Mouse (Mus musculus) liver, embryonic 14.5 days (tissue): ENCODE measurements around the gene Plxna4. TPM values are rescaled to one million over a fixed set of nuclear protein-coding genes. Genes with fewer than 3 reads are reported as not detected.

Experiments used
- ATAC-seq: fragments of 200-750 bp; cut with Nextera tagmentation; 2 replicates; pipeline ENCODE4 v1.8.0; 2017; ENCODE audit warnings: moderate number of reproducible peaks, mild to moderate bottlenecking, moderate library complexity; ENCODE audit not compliant: insufficient read depth
- DNase-seq, 3 experiments: peaks; one replicate each; pipeline ENCODE4 v3.0.0-alpha.2; 2012 to 2013; ENCODE audit warnings: low read depth in 3 of 3, low spot score in 3 of 3
- H3K27ac ChIP-seq: fragments of 300-500 bp; sonication (generic); 2 replicates; pipeline ENCODE4 v1.5.1; 2014; ENCODE audit warnings: moderate library complexity, mild to moderate bottlenecking, control low read depth, inconsistent platforms
- H3K27me3 ChIP-seq: fragments of 300-500 bp; sonication (generic); 2 replicates; pipeline ENCODE4 v1.6.1; 2014; ENCODE audit warnings: mild to moderate bottlenecking, low read length, moderate library complexity; ENCODE audit not compliant: control insufficient read depth, insufficient read depth
- H3K36me3 ChIP-seq: fragments of 300-500 bp; sonication (generic); replicated peaks from 2 replicates; pipeline ENCODE4 v1.6.1; 2014; ENCODE audit warnings: low read depth; ENCODE audit not compliant: control insufficient read depth, insufficient read depth
- H3K4me1 ChIP-seq, 2 experiments: fragments of 200-500 bp in 1 of 2; fragments of 300-500 bp in 1 of 2; sonication (generic) in 1 of 2; replicated peaks; 2 replicates each; pipeline ENCODE4 v1.6.1; 2012 to 2014; ENCODE audit warnings: antibody characterized with exemption in 1 of 2, inconsistent platforms in 1 of 2, low read length in 1 of 2; ENCODE audit not compliant: control insufficient read depth in 2 of 2, insufficient read depth in 2 of 2
- H3K4me2 ChIP-seq: fragments of 300-500 bp; sonication (generic); 2 replicates; pipeline ENCODE4 v1.6.1; 2014; ENCODE audit warnings: low read depth, mild to moderate bottlenecking, control low read depth, moderate library complexity
- H3K4me3 ChIP-seq, 2 experiments: fragments of 200-500 bp in 1 of 2; fragments of 300-500 bp in 1 of 2; sonication (generic) in 1 of 2; 2 replicates each; pipeline ENCODE4 v1.5.1; 2012 to 2014; ENCODE audit warnings: low read depth in 2 of 2, low read length in 2 of 2, mild to moderate bottlenecking in 2 of 2, control low read depth in 1 of 2, inconsistent platforms in 1 of 2, moderate library complexity in 1 of 2; ENCODE audit not compliant: insufficient read depth in 1 of 2
- H3K9ac ChIP-seq: fragments of 300-500 bp; sonication (generic); replicated peaks from 2 replicates; pipeline ENCODE4 v1.6.1; 2014; ENCODE audit warnings: mild to moderate bottlenecking, control low read depth, moderate library complexity
- H3K9me3 ChIP-seq: fragments of 300-500 bp; sonication (generic); 2 replicates; pipeline ENCODE4 v1.6.1; 2016; ENCODE audit warnings: low read length, mixed read lengths; ENCODE audit not compliant: control insufficient read depth
- CTCF ChIP-seq: IDR thresholded peaks from 2 replicates; pipeline ENCODE4 v1.5.1; 2016; ENCODE audit warnings: antibody characterized with exemption, low read depth, control low read depth
- EP300 ChIP-seq: IDR thresholded peaks from 2 replicates; pipeline ENCODE4 v1.6.1; 2016; ENCODE audit warnings: antibody characterized with exemption, low read depth
- WGBS: fragments of 180-500 bp; shearing (Covaris S2); extraction: QIAGEN DNeasy Blood & Tissue Kit; methylation state at CpG from one replicate; pipeline ENCODE4 v1.1.7; 2014; ENCODE audit not compliant: insufficient replicate concordance; 5-methylcytosine and 5-hydroxymethylcytosine counted together
- polyA plus RNA-seq, 2 experiments: library from polyadenylated mRNA; depleted of rRNA in 1 of 2; stranded (reverse) in 1 of 2; unstranded in 1 of 2; fragments of >200 nt; fragmentation: Nextera tagmentation in 1 of 2; extraction: Ambion mirVana in 1 of 2; gene quantifications; 2 replicates each; pipeline versions ENCODE4 v1.2.1 to v1.2.3; 2012 to 2014

Gene Plxna4
- polyA plus RNA-seq, 2 experiments: 0.17 to 0.25 TPM

- ATAC-seq (no peak), DNase-seq (no peak)
- no peaks in the 10 kb centered on the region; a peak in 1 of 4 replicates for H3K4me1 ChIP-seq
- H3K27ac ChIP-seq: no peak overlapping the region
- no peak for TF ChIP-seq EP300
- TF ChIP-seq CTCF: no peak
- no peak overlapping the region for H3K4me3 ChIP-seq
- WGBS: 56% methylated on average over 5 of the region's 5 CpGs
- H3K9ac ChIP-seq: no peak overlapping the region
- H3K9me3 ChIP-seq: no peaks in the 10 kb centered on the region
- H3K4me2 ChIP-seq: no peak overlapping the region
- H3K27me3 ChIP-seq: no peaks in the 10 kb centered on the region
- no peaks in the 10 kb centered on the region for H3K36me3 ChIP-seq
These were observed 115.9 kb downstream of the Plxna4 start for GRCm38 (mm10) chr6:32472062-32472461.

GRCm38 (mm10) chr6:32471639-32472038, 116.4 kb downstream of the Plxna4 start:
- H3K4me3 ChIP-seq: no peak overlapping the region
- H3K4me1 ChIP-seq: no peaks in the 10 kb centered on the region; a peak in 1 of 4 replicates
- H3K4me2 ChIP-seq: no peak overlapping the region
- H3K9me3 ChIP-seq: no peaks in the 10 kb centered on the region
- H3K27me3 ChIP-seq: no peaks in the 10 kb centered on the region
- TF ChIP-seq EP300: no peak
- TF ChIP-seq CTCF: no peak
- no peak overlapping the region for H3K9ac ChIP-seq
- no peaks in the 10 kb centered on the region for H3K36me3 ChIP-seq
- 72% methylated on average over 3 of the region's 3 CpGs for WGBS
- ATAC-seq (no peak), DNase-seq (no peak)
- no peak overlapping the region for H3K27ac ChIP-seq

GRCm38 (mm10) chr6:32469196-32469595, 118.8 kb downstream of the Plxna4 start:
- H3K27me3 ChIP-seq: no peaks in the 10 kb centered on the region
- peak in 1 of 3 experiments; percentile 9 for DNase-seq
- no peak overlapping the region for H3K9ac ChIP-seq
- H3K4me2 ChIP-seq: no peak overlapping the region
- whole genome bisulfite sequencing: 42% methylated on average over 5 of the region's 5 CpGs
- H3K27ac ChIP-seq: no peak overlapping the region
- no peaks in the 10 kb centered on the region for H3K36me3 ChIP-seq
- peaks cover 8 to 11% of the 10 kb centered on the region in 2 experiments for H3K4me1 ChIP-seq
- no peak overlapping the region for H3K4me3 ChIP-seq
- TF ChIP-seq CTCF: no peak
- TF ChIP-seq EP300: no peak
- ATAC-seq: no peak
- H3K9me3 ChIP-seq: no peaks in the 10 kb centered on the region

GRCm38 (mm10) chr6:32465129-32465528, 122.9 kb downstream of the Plxna4 start:
- peak; percentile 58 for ATAC-seq
- Histone ChIP-seq H3K9ac (0 out of 2 replicates have a peak overlapping the region, but pooled peaks have one; percentile 11), H3K27me3 (no peaks in the 10 kb centered on the region), H3K4me1 (peaks cover 11 to 17% of the 10 kb centered on the region in 2 experiments), H3K36me3 (no peaks in the 10 kb centered on the region), H3K9me3 (no peaks in the 10 kb centered on the region), H3K27ac (peak overlapping the region; percentile 57), H3K4me3 (no peak overlapping the region), H3K4me2 (peak overlapping the region; percentile 54)
- no peak for TF ChIP-seq CTCF
- TF ChIP-seq EP300: no peak; the same call in 1 of the 2 replicates
- WGBS: 35% methylated on average over 8 of the region's 8 CpGs
- peak in 1 of 3 experiments; percentile 37 for DNase-seq

- Histone ChIP-seq H3K27me3 (no peaks in the 10 kb centered on the region), H3K36me3 (no peaks in the 10 kb centered on the region), H3K4me3 (peak overlapping the region in 1 of 2 experiments; percentile 23; a peak in 1 of 4 replicates), H3K9me3 (no peaks in the 10 kb centered on the region), H3K27ac (peak overlapping the region; percentile 57), H3K4me2 (peak overlapping the region; percentile 54), H3K9ac (peak overlapping the region; percentile 44), H3K4me1 (peaks cover 11 to 17% of the 10 kb centered on the region in 2 experiments)
- no peak for TF ChIP-seq CTCF
- TF ChIP-seq EP300: peak; percentile 58; the same call in 1 of the 2 replicates
- DNase-seq (peak; percentile 45 to 62 (median 50)), ATAC-seq (peak; percentile 96)
- WGBS: 11% methylated on average over 8 of the region's 8 CpGs
These were observed 123.4 kb downstream of the Plxna4 start for GRCm38 (mm10) chr6:32464637-32465036.
